Mouse (Mus musculus): ENCODE results near the gene Pilra.

- TF ChIP-seq ZNF384 (IDR thresholded peaks at IDR 0.05; ENCODE audit: low read depth, low read length) (no peak), HCFC1 (IDR thresholded peaks at IDR 0.05; ENCODE audit: borderline replicate concordance, insufficient read depth, low read length) (no peak), CHD2 (IDR thresholded peaks at IDR 0.05; ENCODE audit: low read depth, low read length) (no peak)
These were observed 56.8 kb downstream of the Pilra start for GRCm38 (mm10) chr5:137779053-137779933.

All from ES-E14 (cell line).